Mouse (Mus musculus): ENCODE results near the gene Fam180a.

GRCm38 (mm10) chr6:35324306-35324705 lies 1.6 kb downstream of the Fam180a start:
- TF ChIP-seq IRF4 (IDR thresholded peaks at IDR 0.05; ENCODE audit: low read depth, low read length) (no peak), POLR2AphosphoS2 (IDR thresholded peaks at IDR 0.05; ENCODE audit: low read depth, low read length) (no peak), HCFC1 (IDR thresholded peaks at IDR 0.05; ENCODE audit: low read depth, low read length) (no peak), CTCF (conservative IDR thresholded peaks at IDR 0.05 in 1 of 2, IDR thresholded peaks at IDR 0.05 in 1 of 2; ENCODE audit: low read depth in 2 of 2, low read length in 2 of 2) (no peak), SIN3A (IDR thresholded peaks at IDR 0.05; ENCODE audit: low read length) (no peak), POLR2A (IDR thresholded peaks at IDR 0.05; ENCODE audit: low read depth, low read length) (no peak)
